Mouse (Mus musculus) forebrain, postnatal 0 days (tissue): Measurements from ENCODE around the gene Tbx15. TPM values are rescaled to one million over a fixed set of nuclear protein-coding genes. Genes with fewer than 3 reads are reported as not detected.
"Not testable (repeated sequence)": the region's sequence is repeated elsewhere in the genome, so short reads cannot be mapped to it uniquely, and the experiment has no call there.

Experiments
- ATAC-seq: fragments of 200-750 bp; cut with Nextera tagmentation; 2 replicates; pipeline ENCODE4 v1.8.0; 2017; ENCODE audit warnings: mild to moderate bottlenecking, moderate library complexity
- DNase-seq: peaks from one replicate; pipeline ENCODE4 v3.0.0-alpha.2; 2015
- H3K27ac ChIP-seq: fragments of 300-500 bp; sonication (generic); 2 replicates; pipeline ENCODE4 v1.5.1; 2014; ENCODE audit warnings: low read depth, mild to moderate bottlenecking, antibody characterized with exemption, low read length, moderate library complexity, mixed read lengths
- H3K27me3 ChIP-seq: fragments of 300-500 bp; sonication (generic); 2 replicates; pipeline ENCODE4 v1.6.1; 2014; ENCODE audit warnings: mild to moderate bottlenecking, low read length, mixed read lengths; ENCODE audit not compliant: insufficient read depth
- H3K36me3 ChIP-seq: fragments of 300-500 bp; sonication (generic); 2 replicates; pipeline ENCODE4 v1.6.1; 2014; ENCODE audit warnings: mild to moderate bottlenecking, moderate library complexity; ENCODE audit not compliant: insufficient read depth
- H3K4me1 ChIP-seq: fragments of 300-500 bp; sonication (generic); 2 replicates; pipeline ENCODE4 v1.6.1; 2014; ENCODE audit warnings: antibody characterized with exemption; ENCODE audit not compliant: insufficient read depth
- H3K4me2 ChIP-seq: fragments of 300-500 bp; sonication (generic); 2 replicates; pipeline ENCODE4 v1.6.1; 2014; ENCODE audit warnings: low read depth, mild to moderate bottlenecking, moderate library complexity
- H3K4me3 ChIP-seq: fragments of 300-500 bp; sonication (generic); 2 replicates; pipeline ENCODE4 v1.5.1; 2014; ENCODE audit warnings: low read depth, low read length, mixed read lengths
- H3K9ac ChIP-seq: fragments of 300-500 bp; sonication (generic); 2 replicates; pipeline ENCODE4 v1.6.1; 2014; ENCODE audit warnings: mild to moderate bottlenecking
- H3K9me3 ChIP-seq: fragments of 300-500 bp; sonication (generic); 2 replicates; pipeline ENCODE4 v1.6.1; 2016; ENCODE audit warnings: low read length
- CTCF ChIP-seq: sonication (generic); IDR thresholded peaks from 2 replicates; pipeline ENCODE4 v1.5.1; 2016; ENCODE audit warnings: antibody characterized with exemption, control low read depth, low read depth
- WGBS: fragments of 180-500 bp; shearing (Covaris S2); extraction: QIAGEN DNeasy Blood & Tissue Kit; methylation state at CpG from one replicate; pipeline ENCODE4 v1.1.7; 2014; 5-methylcytosine and 5-hydroxymethylcytosine counted together
- polyA plus RNA-seq: library from polyadenylated mRNA; unstranded; fragments of >200 nt; fragmentation: Nextera tagmentation; extraction: Ambion mirVana; gene quantifications from 2 replicates; pipeline ENCODE4 v1.2.1, GENCODE M21; 2015
- total RNA-seq: library from RNA; depleted of rRNA; stranded (reverse); fragments of >200 nt; gene quantifications from 2 replicates; pipeline ENCODE4 v1.2.3, GENCODE M21; 2014

Gene Tbx15
- total and polyA plus RNA-seq, 2 experiments from 2014 or later, result 0.67 to 5.6 TPM

DNA sequence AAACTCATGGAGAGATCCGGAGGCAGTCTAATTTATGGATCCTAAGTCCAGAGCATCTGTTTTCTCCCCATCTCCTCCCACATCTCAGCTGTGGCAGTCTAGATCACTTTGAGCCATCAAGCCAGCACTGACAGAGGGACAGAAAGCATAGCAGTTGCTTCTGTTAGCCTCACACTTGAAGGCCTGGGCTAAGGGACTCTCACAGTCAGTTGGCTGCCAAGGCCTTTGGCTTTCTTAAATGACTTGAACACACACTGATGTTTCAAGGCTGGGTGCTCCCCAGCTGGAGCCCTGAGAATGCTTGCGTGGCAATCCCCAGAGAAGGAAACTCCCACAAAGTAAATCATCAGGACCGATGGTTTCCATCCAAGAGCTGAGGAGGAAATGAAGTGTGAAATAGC, 52.4 kb downstream of the Tbx15 start:
- Histone ChIP-seq H3K4me1 (no peaks in the 10 kb centered on the region), H3K9ac (no peak overlapping the region), H3K4me2 (no peak overlapping the region), H3K9me3 (no peaks in the 10 kb centered on the region), H3K36me3 (no peaks in the 10 kb centered on the region), H3K27me3 (no peaks in the 10 kb centered on the region), H3K4me3 (no peak overlapping the region), H3K27ac (no peak overlapping the region)
- DNase-seq (no peak), ATAC-seq (no peak)
- WGBS, result 69% methylated on average over 3 of the region's 3 CpGs
- TF ChIP-seq CTCF, result no peak

- H3K4me1 ChIP-seq, H3K27ac ChIP-seq, DNase-seq, H3K36me3 ChIP-seq, ATAC-seq, H3K27me3 ChIP-seq, H3K9me3 ChIP-seq, H3K4me2 ChIP-seq, H3K9ac ChIP-seq, H3K4me3 ChIP-seq: not testable (repeated sequence)
- WGBS, result 70% methylated on average over 1 of the region's 1 CpGs
These were observed 54.0 kb downstream of the Tbx15 start for GRCm38 (mm10) chr3:99294209-99294608.

- ATAC-seq (no peak), DNase-seq (no peak)
- Histone ChIP-seq H3K27ac (no peak overlapping the region), H3K36me3 (no peaks in the 10 kb centered on the region), H3K9ac (no peak overlapping the region), H3K27me3 (no peaks in the 10 kb centered on the region), H3K4me3 (no peak overlapping the region), H3K4me1 (no peaks in the 10 kb centered on the region), H3K9me3 (no peaks in the 10 kb centered on the region), H3K4me2 (no peak overlapping the region)
- TF ChIP-seq CTCF, result no peak
- WGBS, result 49% methylated on average over 2 of the region's 2 CpGs
These were observed 55.1 kb downstream of the Tbx15 start for GRCm38 (mm10) chr3:99295301-99295700.

DNA sequence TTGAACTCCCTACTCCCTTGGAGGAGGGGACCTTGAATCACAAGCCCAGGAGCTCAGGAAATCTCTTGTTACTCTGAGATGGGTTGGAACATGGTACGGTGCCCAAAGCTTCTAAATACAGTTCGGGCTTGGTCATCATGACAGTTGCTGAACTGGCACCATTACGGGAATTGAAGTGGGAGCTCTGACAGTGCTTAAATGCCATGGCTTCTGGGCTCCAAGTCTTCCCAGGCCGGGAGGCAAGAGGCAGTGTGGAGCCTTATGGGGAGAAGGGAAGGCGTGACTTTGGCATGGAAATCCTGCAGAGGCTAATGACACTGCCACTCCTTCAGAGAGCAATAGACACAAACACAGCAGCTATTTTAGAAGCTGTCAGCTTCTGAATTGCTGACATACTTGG, 56.0 kb downstream of the Tbx15 start:
- DNase-seq, result no peak

GRCm38 (mm10) chr3:99300846-99301245, 60.7 kb downstream of the Tbx15 start:
- no peak overlapping the region for H3K4me3 ChIP-seq
- WGBS, result 81% methylated on average over 2 of the region's 2 CpGs
- H3K27me3 ChIP-seq, result no peaks in the 10 kb centered on the region
- H3K27ac ChIP-seq, result no peak overlapping the region
- H3K4me2 ChIP-seq, result no peak overlapping the region
- no peak for ATAC-seq
- DNase-seq, result no peak
- no peak for TF ChIP-seq CTCF
- no peaks in the 10 kb centered on the region for H3K9me3 ChIP-seq
- H3K9ac ChIP-seq, result no peak overlapping the region
- H3K4me1 ChIP-seq, result no peaks in the 10 kb centered on the region
- H3K36me3 ChIP-seq, result no peaks in the 10 kb centered on the region

More for the DNA sequence above, 56.0 kb downstream of the Tbx15 start:
- Histone ChIP-seq H3K9me3 (no peaks in the 10 kb centered on the region), H3K36me3 (no peaks in the 10 kb centered on the region), H3K4me3 (no peak overlapping the region), H3K27ac (no peak overlapping the region), H3K27me3 (no peaks in the 10 kb centered on the region), H3K4me1 (no peaks in the 10 kb centered on the region), H3K9ac (no peak overlapping the region), H3K4me2 (no peak overlapping the region)
- no peak for TF ChIP-seq CTCF
- ATAC-seq, result no peak
- WGBS, result 86% methylated on average over 5 of the region's 5 CpGs

DNA sequence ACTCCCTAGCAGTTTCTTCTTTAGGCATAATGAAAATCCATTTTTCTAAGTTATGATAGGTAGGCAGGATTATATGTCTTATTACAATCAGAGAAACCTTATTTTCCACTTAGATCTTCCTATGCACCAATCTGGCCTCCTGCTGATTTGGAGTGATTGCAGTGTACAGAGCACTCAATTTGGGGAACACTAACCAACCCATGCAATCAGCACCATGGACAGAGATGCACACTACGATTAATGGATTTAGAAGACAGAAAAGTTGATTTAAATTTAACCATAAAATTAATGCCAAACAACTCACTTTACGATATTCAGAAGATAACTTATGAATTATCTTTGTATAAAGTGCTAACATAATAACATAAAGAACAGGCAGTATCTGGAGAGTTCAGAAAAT, 70.7 kb downstream of the Tbx15 start:
- no peak overlapping the region for H3K4me2 ChIP-seq
- no peak for ATAC-seq
- no peak overlapping the region for H3K27ac ChIP-seq
- 61% methylated on average over 2 of the region's 2 CpGs for WGBS
- no peak for DNase-seq
- no peaks in the 10 kb centered on the region for H3K27me3 ChIP-seq
- H3K9me3 ChIP-seq, result no peaks in the 10 kb centered on the region
- no peaks in the 10 kb centered on the region for H3K36me3 ChIP-seq
- H3K9ac ChIP-seq, result no peak overlapping the region
- no peaks in the 10 kb centered on the region for H3K4me1 ChIP-seq
- no peak overlapping the region for H3K4me3 ChIP-seq
- no peak for TF ChIP-seq CTCF

- TF ChIP-seq CTCF, result no peak
- H3K9ac ChIP-seq, result no peak overlapping the region
- no peak overlapping the region for H3K27ac ChIP-seq
- no peaks in the 10 kb centered on the region for H3K9me3 ChIP-seq
- DNase-seq (no peak), ATAC-seq (no peak)
- 48% methylated on average over 7 of the region's 7 CpGs for WGBS
- H3K4me1 ChIP-seq, result no peaks in the 10 kb centered on the region
- H3K4me3 ChIP-seq, result no peak overlapping the region
- H3K36me3 ChIP-seq, result no peaks in the 10 kb centered on the region
- H3K4me2 ChIP-seq, result no peak overlapping the region
- no peaks in the 10 kb centered on the region for H3K27me3 ChIP-seq
These were observed 71.9 kb downstream of the Tbx15 start for GRCm38 (mm10) chr3:99311943-99312635.
